In the genomic region with DNA sequence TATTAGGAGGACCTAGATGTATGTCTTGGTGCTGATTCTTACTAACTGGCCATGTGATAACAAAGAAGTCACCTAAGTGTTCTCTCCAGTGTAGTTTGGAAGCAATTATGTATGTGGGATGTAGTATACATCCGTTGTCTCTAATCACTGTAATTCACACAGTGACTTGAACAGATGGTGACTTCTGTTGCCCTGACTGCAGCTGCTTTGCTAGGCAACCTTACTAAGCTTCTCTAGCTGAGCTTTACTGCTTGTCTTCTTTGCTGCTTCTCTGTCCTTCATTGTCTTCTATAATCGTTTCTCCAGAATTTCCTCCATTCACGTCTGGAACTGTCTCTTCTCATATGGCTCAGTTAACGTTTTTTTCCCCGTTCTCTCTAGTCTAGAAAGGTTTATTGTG, we compare ENCODE assay signal across 22 mouse cellular contexts. TPM values are rescaled to one million over a fixed set of nuclear protein-coding genes. Genes with fewer than 3 reads are reported as not detected.
DNase-seq lines count a peak whose midpoint lies in the region; ATAC-seq and TF ChIP-seq lines count a peak whose summit lies in the region.
"Had no signal": no experiment of that assay in that cellular context is flagged by ENCODE, and none has a peak within 500 bp of the region (broad histone marks: within the 10 kb centered on the region; RNA-seq: fewer than 3 reads in every experiment).

No protein-coding gene starts in this region.

- H3K36me3 ChIP-seq in forebrain, embryonic 13.5 days (ENCODE audit: poor library complexity, severe bottlenecking): peaks cover 11% of the 10 kb centered on the region
- H3K36me3 ChIP-seq in forebrain, embryonic 16.5 days (ENCODE audit: control insufficient read depth, insufficient read depth): no peaks in the 10 kb centered on the region
- peaks cover 39% of the 10 kb centered on the region for H3K36me3 ChIP-seq in liver, embryonic 12.5 days
- H3K36me3 ChIP-seq in MEL (ENCODE audit: control insufficient read depth in 1 of 2, insufficient read depth in 2 of 2, low read length in 2 of 2) (peaks cover 10 to 38% of the 10 kb centered on the region in 2 experiments), myocyte (ENCODE audit: control insufficient read depth, insufficient read depth) (peaks cover 5% of the 10 kb centered on the region)
- H3K36me3 ChIP-seq: embryonic facial prominence, embryonic 12.5 days; heart, embryonic 15.5 days had no signal

- TF ChIP-seq EP300 in MEL (IDR thresholded peaks at IDR 0.05; ENCODE audit: low read depth in 1 of 2, low read length in 2 of 2): no peak

- H3K27me3 ChIP-seq in forebrain, embryonic 13.5 days: no peaks in the 10 kb centered on the region
- H3K27me3 ChIP-seq in forebrain, embryonic 16.5 days (replicated peaks; ENCODE audit: control insufficient read depth, insufficient read depth, low read length): no peaks in the 10 kb centered on the region
- H3K27me3 ChIP-seq in liver, embryonic 12.5 days (replicated peaks): no peaks in the 10 kb centered on the region
- H3K27me3 ChIP-seq in MEL (ENCODE audit: control insufficient read depth in 1 of 2, insufficient read depth in 2 of 2, low read length in 2 of 2) (no peaks in the 10 kb centered on the region), myocyte (ENCODE audit: control insufficient read depth, insufficient read depth, insufficient read length) (no peaks in the 10 kb centered on the region)
- H3K27me3 ChIP-seq: embryonic facial prominence, embryonic 12.5 days; heart, embryonic 15.5 days; limb, embryonic 12.5 days; midbrain, embryonic 13.5 days had no signal

- DNase-seq in liver (no peak), MEL (ENCODE audit: low read depth, low spot score) (no peak)
- DNase-seq in urinary bladder, postnatal 36 days (ENCODE audit: low spot score in 2 of 2): no peak
- DNase-seq in cerebellum, postnatal 14 days: no peak
- DNase-seq: adrenal gland, postnatal 10 days; cerebellum, adult 18-20 months; heart, adult 18-20 months; kidney, adult 18-20 months; kidney, postnatal 14 days; lung, embryonic 14.5 days; lung, postnatal 4 days; right cerebral cortex, postnatal 4 days; thymus, postnatal 4 days had no signal

- no peak overlapping the region for H3ac ChIP-seq in myocyte (ENCODE audit: control insufficient read depth, insufficient read length)

- no peak overlapping the region for H3K4me3 ChIP-seq in forebrain, embryonic 13.5 days
- H3K4me3 ChIP-seq in forebrain, embryonic 16.5 days (replicated peaks; ENCODE audit: low read length): no peak overlapping the region
- no peak overlapping the region for H3K4me3 ChIP-seq in liver, embryonic 12.5 days
- H3K4me3 ChIP-seq in MEL (ENCODE audit: control insufficient read depth in 1 of 2, insufficient read depth in 1 of 2, low read depth in 2 of 2, low read length in 2 of 2) (peak overlapping the region in 1 of 2 experiments; percentile 83; a peak in 1 of 4 replicates), myocyte (no peak overlapping the region)
- H3K4me3 ChIP-seq: embryonic facial prominence, embryonic 12.5 days; heart, embryonic 15.5 days; left cerebral cortex, adult 2 months; limb, embryonic 12.5 days; midbrain, embryonic 13.5 days had no signal

- no peak for TF ChIP-seq RAD21 in MEL (IDR thresholded peaks at IDR 0.05; ENCODE audit: low read depth, low read length)

- H3K9me3 ChIP-seq in forebrain, embryonic 13.5 days (replicated peaks): no peaks in the 10 kb centered on the region
- H3K9me3 ChIP-seq in forebrain, embryonic 16.5 days (ENCODE audit: control insufficient read depth, low read length): no peaks in the 10 kb centered on the region
- no peaks in the 10 kb centered on the region for H3K9me3 ChIP-seq in liver, embryonic 12.5 days (replicated peaks)
- no peaks in the 10 kb centered on the region for H3K9me3 ChIP-seq in MEL (replicated peaks; ENCODE audit: insufficient read depth, low read length)
- H3K9me3 ChIP-seq: embryonic facial prominence, embryonic 12.5 days; heart, embryonic 15.5 days; limb, embryonic 12.5 days; midbrain, embryonic 13.5 days had no signal

- peaks cover 68% of the 10 kb centered on the region for H3K79me2 ChIP-seq in MEL (ENCODE audit: control insufficient read depth, insufficient read depth, low read length, poor library complexity)
- peaks cover 79% of the 10 kb centered on the region for H3K79me2 ChIP-seq in myocyte (ENCODE audit: control insufficient read depth, insufficient read depth)

- H3K9ac ChIP-seq in forebrain, embryonic 13.5 days: no peak overlapping the region
- H3K9ac ChIP-seq in forebrain, embryonic 16.5 days (replicated peaks; ENCODE audit: low read depth, low read length): no peak overlapping the region
- no peak overlapping the region for H3K9ac ChIP-seq in liver, embryonic 12.5 days
- H3K9ac ChIP-seq in MEL (ENCODE audit: control insufficient read depth, low read depth, low read length, poor library complexity, severe bottlenecking): peak overlapping the region; percentile 33; the same call in 1 of the 2 replicates
- H3K9ac ChIP-seq: embryonic facial prominence, embryonic 12.5 days; heart, embryonic 15.5 days; limb, embryonic 12.5 days; lung, embryonic 14.5 days; midbrain, embryonic 13.5 days had no signal

- peaks cover 40% of the 10 kb centered on the region for H3K4me1 ChIP-seq in forebrain, embryonic 13.5 days
- H3K4me1 ChIP-seq in forebrain, embryonic 16.5 days (replicated peaks; ENCODE audit: control insufficient read depth, insufficient read depth, low read length): peaks cover 30% of the 10 kb centered on the region
- H3K4me1 ChIP-seq in liver, embryonic 12.5 days: peaks cover 41% of the 10 kb centered on the region
- H3K4me1 ChIP-seq in MEL (ENCODE audit: control insufficient read depth in 1 of 2, insufficient read depth in 2 of 2, low read length in 2 of 2): peaks cover 4 to 34% of the 10 kb centered on the region in 2 experiments

- TF ChIP-seq POLR2A in MEL (IDR thresholded peaks at IDR 0.05; ENCODE audit: control insufficient read depth in 1 of 2, insufficient read depth in 1 of 2, low read depth in 1 of 2, low read length in 2 of 2, poor library complexity in 1 of 2) (no peak), myocyte (IDR thresholded peaks at IDR 0.05; ENCODE audit: insufficient read length, low read depth) (no peak)

- no peak for TF ChIP-seq CTCF in MEL (IDR thresholded peaks at IDR 0.05 in 2 of 3, conservative IDR thresholded peaks at IDR 0.05 in 1 of 3; ENCODE audit: control insufficient read depth in 1 of 3, insufficient read depth in 1 of 3, low read depth in 2 of 3, low read length in 3 of 3, poor library complexity in 1 of 3, severe bottlenecking in 1 of 3)

- H3K4me2 ChIP-seq in forebrain, embryonic 13.5 days: peak overlapping the region; percentile 15
- no peak overlapping the region for H3K4me2 ChIP-seq in forebrain, embryonic 16.5 days (ENCODE audit: low read length)
- H3K4me2 ChIP-seq in liver, embryonic 12.5 days: peak overlapping the region; percentile 97
- peak overlapping the region; percentile 90 for H3K4me2 ChIP-seq in myocyte (ENCODE audit: low read depth)
- H3K4me2 ChIP-seq: embryonic facial prominence, embryonic 12.5 days; heart, embryonic 15.5 days; limb, embryonic 12.5 days; lung, embryonic 14.5 days had no signal

- 70% methylated on average over 5 of the region's 5 CpGs for WGBS in forebrain, embryonic 13.5 days
- 63% methylated on average over 5 of the region's 5 CpGs for WGBS in forebrain, embryonic 16.5 days
- 65% methylated on average over 5 of the region's 5 CpGs for WGBS in liver, embryonic 12.5 days (ENCODE audit: insufficient replicate concordance)

- peak overlapping the region; percentile 28; the same call in 1 of the 2 replicates for H3K27ac ChIP-seq in forebrain, embryonic 13.5 days
- no peak overlapping the region for H3K27ac ChIP-seq in forebrain, embryonic 16.5 days (ENCODE audit: low read length)
- no peak overlapping the region for H3K27ac ChIP-seq in liver, embryonic 12.5 days
- H3K27ac ChIP-seq in MEL (ENCODE audit: control insufficient read depth, low read depth, low read length): no peak overlapping the region
- H3K27ac ChIP-seq: embryonic facial prominence, embryonic 12.5 days; heart, embryonic 15.5 days; left cerebral cortex, adult 2 months; limb, embryonic 12.5 days; midbrain, embryonic 13.5 days had no signal

- ATAC-seq in forebrain, embryonic 13.5 days: no peak
- ATAC-seq in forebrain, embryonic 16.5 days: no peak
- ATAC-seq in liver, embryonic 12.5 days: no peak
- ATAC-seq: midbrain, embryonic 13.5 days had no signal

TF ChIP-seq in MEL, 35 proteins besides CTCF, POLR2A, EP300 and RAD21 (continues in another document):
- no peak for TF ChIP-seq MYC (IDR thresholded peaks at IDR 0.05; ENCODE audit: low read depth, low read length)
- no peak for TF ChIP-seq TCF12 (IDR thresholded peaks at IDR 0.05; ENCODE audit: low read depth, low read length)

TF ChIP-seq in myocyte, 11 proteins besides CTCF, POLR2A, EP300 and RAD21 (continues in another document):
- peak in 1 of 3 experiments; percentile 19 for TF ChIP-seq MYOD1 (IDR thresholded peaks at IDR 0.05; ENCODE audit: control insufficient read depth in 1 of 3, insufficient read length in 2 of 3, low read depth in 2 of 3)

RNA-seq across cellular contexts. Expression of gene Psmc2, which starts 4.0 kb away (rescaled TPM):
- 214 and 219 TPM in 2 replicates for polyA plus RNA-seq in forebrain, embryonic 13.5 days (2015; fragmentation: Nextera tagmentation; extraction: Ambion mirVana)
- 178 and 182 TPM in 2 replicates for polyA plus RNA-seq in forebrain, embryonic 16.5 days (2015; fragmentation: Nextera tagmentation; extraction: Ambion mirVana)
- polyA plus RNA-seq in liver, embryonic 12.5 days (2016; fragmentation: Nextera tagmentation; extraction: Ambion mirVana): 188 and 189 TPM in 2 replicates
- 297 and 330 TPM in 2 replicates for total RNA-seq in MEL (2012; rRNA removed)
- polyA plus RNA-seq in MEL (2012; ENCODE audit: insufficient read depth in 1 of 2, insufficient read length in 2 of 2, low read depth in 1 of 2, low replicate concordance in 2 of 2, missing spikeins in 1 of 2): 100 to 1,000 TPM; 316 to 356 TPM
- polyA plus RNA-seq in myocyte (2012; fragmentation: generic; extraction: Trizol): 196 TPM

RNA-seq across cellular contexts. Expression of gene Dnajc2, which starts 4.0 kb away (rescaled TPM):
- polyA plus RNA-seq in forebrain, embryonic 13.5 days (2015; fragmentation: Nextera tagmentation; extraction: Ambion mirVana): 83.5 and 86.9 TPM in 2 replicates
- polyA plus RNA-seq in forebrain, embryonic 16.5 days (2015; fragmentation: Nextera tagmentation; extraction: Ambion mirVana): 67.3 and 68.1 TPM in 2 replicates
- polyA plus RNA-seq in liver, embryonic 12.5 days (2016; fragmentation: Nextera tagmentation; extraction: Ambion mirVana): 66.6 and 67.6 TPM in 2 replicates
- total RNA-seq in MEL (2012; rRNA removed): 197 and 211 TPM in 2 replicates
- polyA plus RNA-seq in MEL (2012; ENCODE audit: insufficient read depth in 1 of 2, insufficient read length in 2 of 2, low read depth in 1 of 2, low replicate concordance in 2 of 2, missing spikeins in 1 of 2) (100 to 1,000 TPM in 1 of 2 experiments, 10 to 100 TPM in 1; 64.7 to 199 TPM), myocyte (2012; fragmentation: generic; extraction: Trizol) (15.4 TPM)

RNA-seq across cellular contexts. Expression of gene Pmpcb, which starts 52.1 kb away (rescaled TPM):
- 96.4 and 99.8 TPM in 2 replicates for polyA plus RNA-seq in forebrain, embryonic 13.5 days (2015; fragmentation: Nextera tagmentation; extraction: Ambion mirVana)
- polyA plus RNA-seq in forebrain, embryonic 16.5 days (2015; fragmentation: Nextera tagmentation; extraction: Ambion mirVana): 86.4 and 91.5 TPM in 2 replicates
- 49.2 and 53.7 TPM in 2 replicates for polyA plus RNA-seq in liver, embryonic 12.5 days (2016; fragmentation: Nextera tagmentation; extraction: Ambion mirVana)
- 162 and 169 TPM in 2 replicates for total RNA-seq in MEL (2012; rRNA removed)
- 100 to 1,000 TPM; 172 to 265 TPM for polyA plus RNA-seq in MEL (2012; ENCODE audit: insufficient read depth in 1 of 2, insufficient read length in 2 of 2, low read depth in 1 of 2, low replicate concordance in 2 of 2, missing spikeins in 1 of 2)
- 126 TPM for polyA plus RNA-seq in myocyte (2012; fragmentation: generic; extraction: Trizol)
